In genomic region chr2:103289407-103289950, GRCm38 (mm10) we compare ENCODE assay signal across 16 mouse cellular contexts. TPM values are rescaled to one million over a fixed set of nuclear protein-coding genes. Genes with fewer than 3 reads are reported as not detected.
A peak's percentile ranks its signal among the peaks of the same experiment; 100 is the strongest.
DNase-seq lines count a peak whose midpoint lies in the region; ATAC-seq and TF ChIP-seq lines count a peak whose summit lies in the region.
"Had no signal": no experiment of that assay in that cellular context is flagged by ENCODE, and none has a peak within 500 bp of the region (broad histone marks: within the 10 kb centered on the region; RNA-seq: fewer than 3 reads in every experiment).

No protein-coding gene starts in this region.

- H3K79me2 ChIP-seq in CH12.LX (replicated peaks; ENCODE audit: control insufficient read depth, extremely low read depth, insufficient read depth, poor library complexity, severe bottlenecking) = no peaks in the 10 kb centered on the region

- no peak overlapping the region for H3K9ac ChIP-seq in intestine, embryonic 14.5 days (ENCODE audit: low read length)
- H3K9ac ChIP-seq in intestine, embryonic 16.5 days (ENCODE audit: low read depth, low read length) = no peak overlapping the region
- no peak overlapping the region for H3K9ac ChIP-seq in CH12.LX (ENCODE audit: insufficient read depth, low read depth)
- H3K9ac ChIP-seq in kidney, postnatal 0 days (ENCODE audit: low read depth, low read length) = no peak overlapping the region
- H3K9ac ChIP-seq: forebrain, embryonic 12.5 days; hindbrain, embryonic 12.5 days; intestine, embryonic 15.5 days; neural tube, embryonic 13.5 days had no signal

- no peaks in the 10 kb centered on the region for H3K27me3 ChIP-seq in intestine, embryonic 14.5 days (replicated peaks; ENCODE audit: control insufficient read depth, insufficient read depth, low read length)
- H3K27me3 ChIP-seq in intestine, embryonic 16.5 days (replicated peaks; ENCODE audit: control insufficient read depth, insufficient read depth, low read length) = no peaks in the 10 kb centered on the region
- peaks cover 4% of the 10 kb centered on the region for H3K27me3 ChIP-seq in CH12.LX (replicated peaks)
- no peaks in the 10 kb centered on the region for H3K27me3 ChIP-seq in kidney, postnatal 0 days (ENCODE audit: insufficient read depth, low read length)
- H3K27me3 ChIP-seq: hindbrain, embryonic 12.5 days; intestine, embryonic 15.5 days; neural tube, embryonic 13.5 days had no signal

- dilution Hi-C loops in CH12.LX (cut with MboI; ENCODE audit: extremely low pct_ligation_motif_present, extremely low pct_unique_long_range_greater_than_20kb, low sequenced_read_pairs) = no loop called here

- no peaks in the 10 kb centered on the region for H3K9me3 ChIP-seq in intestine, embryonic 14.5 days (ENCODE audit: control insufficient read depth, low read length)
- H3K9me3 ChIP-seq in intestine, embryonic 16.5 days (ENCODE audit: control insufficient read depth, low read length) = no peaks in the 10 kb centered on the region
- H3K9me3 ChIP-seq in CH12.LX (replicated peaks; ENCODE audit: low read length) = no peaks in the 10 kb centered on the region
- no peaks in the 10 kb centered on the region for H3K9me3 ChIP-seq in kidney, postnatal 0 days (replicated peaks; ENCODE audit: low read length)
- H3K9me3 ChIP-seq: forebrain, embryonic 12.5 days; hindbrain, embryonic 12.5 days; intestine, embryonic 15.5 days; neural tube, embryonic 13.5 days had no signal

- peak; percentile 61 for ATAC-seq in intestine, embryonic 14.5 days (replicated peaks; ENCODE audit: low FRiP score, low TSS enrichment, low read depth)
- no peak for ATAC-seq in intestine, embryonic 16.5 days
- ATAC-seq in kidney, postnatal 0 days (replicated peaks; ENCODE audit: low FRiP score, low read depth) = peak; percentile 49; the same call in 1 of the 2 replicates
- ATAC-seq: activated CD4-positive, CD25-positive, alpha-beta regulatory T cell, adult 4 months; intestine, embryonic 15.5 days had no signal

- H3K4me1 ChIP-seq in intestine, embryonic 14.5 days (replicated peaks; ENCODE audit: control insufficient read depth, insufficient read depth, low read length) = peaks cover 14% of the 10 kb centered on the region; the same call in 1 of the 2 replicates
- H3K4me1 ChIP-seq in intestine, embryonic 16.5 days (ENCODE audit: control insufficient read depth, insufficient read depth, low read length) = peaks cover 28% of the 10 kb centered on the region
- H3K4me1 ChIP-seq in CH12.LX (ENCODE audit: control insufficient read depth in 1 of 2, insufficient read depth in 2 of 2) = peaks cover 6 to 33% of the 10 kb centered on the region in 2 experiments; a peak in 3 of 4 replicates
- peaks cover 19% of the 10 kb centered on the region for H3K4me1 ChIP-seq in kidney, postnatal 0 days (replicated peaks; ENCODE audit: insufficient read depth, low read length)

- no peak for TF ChIP-seq CTCF in CH12.LX (conservative IDR thresholded peaks at IDR 0.05 in 1 of 2, IDR thresholded peaks at IDR 0.05 in 1 of 2; ENCODE audit: low read depth in 2 of 2, low read length in 2 of 2)
- TF ChIP-seq CTCF in kidney, postnatal 0 days (IDR thresholded peaks at IDR 0.05; ENCODE audit: low read depth) = no peak

- TF ChIP-seq POLR2A in CH12.LX (IDR thresholded peaks at IDR 0.05; ENCODE audit: low read depth, low read length) = no peak

- no peak overlapping the region for H3K4me2 ChIP-seq in intestine, embryonic 14.5 days (ENCODE audit: low read length)
- H3K4me2 ChIP-seq in intestine, embryonic 16.5 days (ENCODE audit: low read depth, low read length) = no peak overlapping the region
- 0 out of 2 replicates have a peak overlapping the region, but pooled peaks have one; percentile 9 for H3K4me2 ChIP-seq in CH12.LX (ENCODE audit: insufficient read depth, low read depth, poor library complexity, severe bottlenecking)
- H3K4me2 ChIP-seq in kidney, postnatal 0 days (ENCODE audit: low read length) = no peak overlapping the region
- H3K4me2 ChIP-seq: forebrain, embryonic 12.5 days; hindbrain, embryonic 12.5 days; intestine, embryonic 15.5 days; neural tube, embryonic 13.5 days had no signal

- in situ Hi-C loops in CH12.LX (cut with MboI; ENCODE audit: low pct_ligation_motif_present, low pct_unique_long_range_greater_than_20kb, low sequenced_read_pairs) = no loop called here

- no peak overlapping the region for H3K27ac ChIP-seq in intestine, embryonic 14.5 days (ENCODE audit: low read depth)
- H3K27ac ChIP-seq in intestine, embryonic 16.5 days (ENCODE audit: low read length) = no peak overlapping the region
- no peak overlapping the region for H3K27ac ChIP-seq in CH12.LX (ENCODE audit: insufficient read depth, low read depth)
- H3K27ac ChIP-seq in kidney, postnatal 0 days = no peak overlapping the region
- H3K27ac ChIP-seq: forebrain, embryonic 12.5 days; hindbrain, embryonic 12.5 days; intestine, embryonic 15.5 days; neural tube, embryonic 13.5 days had no signal

- H3K4me3 ChIP-seq in intestine, embryonic 14.5 days (ENCODE audit: low read depth, low read length) = no peak overlapping the region
- no peak overlapping the region for H3K4me3 ChIP-seq in intestine, embryonic 16.5 days (ENCODE audit: low read length)
- H3K4me3 ChIP-seq in CH12.LX (replicated peaks in 1 of 3; ENCODE audit: low read depth in 2 of 3, low read length in 2 of 3, poor library complexity in 1 of 3) = no peak overlapping the region
- no peak overlapping the region for H3K4me3 ChIP-seq in kidney, postnatal 0 days (replicated peaks; ENCODE audit: low read depth, low read length)
- H3K4me3 ChIP-seq: forebrain, embryonic 12.5 days; hindbrain, embryonic 12.5 days; intestine, embryonic 15.5 days; neural tube, embryonic 13.5 days had no signal

- no peak for DNase-seq in intestine, embryonic 14.5 days (ENCODE audit: low spot score)
- DNase-seq in A20 (ENCODE audit: low read depth, low spot score) (peak; percentile 61), CH12.LX (ENCODE audit: extremely low read depth) (peak; percentile 56)
- DNase-seq in kidney, postnatal 0 days (ENCODE audit: low spot score) = peak; percentile 49
- no peak for DNase-seq in embryo, embryonic 10.5 days (ENCODE audit: low spot score)
- no peak for DNase-seq in cerebellum, adult 8-10 months
- DNase-seq: cerebellum, postnatal 14 days; lung, postnatal 10 days had no signal

- TF ChIP-seq RAD21 in CH12.LX (IDR thresholded peaks at IDR 0.05; ENCODE audit: low read depth, low read length) = no peak

- no peak for TF ChIP-seq EP300 in CH12.LX (IDR thresholded peaks at IDR 0.05; ENCODE audit: low read length)

- WGBS in intestine, embryonic 14.5 days = 51% methylated on average over 7 of the region's 7 CpGs
- WGBS in intestine, embryonic 16.5 days = 57% methylated on average over 7 of the region's 7 CpGs
- WGBS in kidney, postnatal 0 days = 49% methylated on average over 7 of the region's 7 CpGs

- H3K36me3 ChIP-seq in intestine, embryonic 14.5 days (ENCODE audit: control insufficient read depth, insufficient read depth, low read length) = no peaks in the 10 kb centered on the region
- H3K36me3 ChIP-seq in intestine, embryonic 16.5 days (ENCODE audit: control insufficient read depth, insufficient read depth, low read length) = no peaks in the 10 kb centered on the region
- no peaks in the 10 kb centered on the region for H3K36me3 ChIP-seq in CH12.LX (replicated peaks in 1 of 2; ENCODE audit: control insufficient read depth in 1 of 2, insufficient read depth in 1 of 2, low read length in 1 of 2)
- H3K36me3 ChIP-seq in kidney, postnatal 0 days (ENCODE audit: insufficient read depth, low read length) = no peaks in the 10 kb centered on the region
- H3K36me3 ChIP-seq: forebrain, embryonic 12.5 days; hindbrain, embryonic 12.5 days; intestine, embryonic 15.5 days; neural tube, embryonic 13.5 days had no signal

TF ChIP-seq in CH12.LX, 34 proteins besides CTCF, POLR2A, EP300 and RAD21:
- TF ChIP-seq JUND (conservative IDR thresholded peaks at IDR 0.05; ENCODE audit: low read depth, low read length) = no peak
- TF ChIP-seq MAX (IDR thresholded peaks at IDR 0.05; ENCODE audit: low read length) = no peak
- peak; percentile 47 for TF ChIP-seq ETS1 (conservative IDR thresholded peaks at IDR 0.05; ENCODE audit: low read depth, low read length)
- TF ChIP-seq USF1 (IDR thresholded peaks at IDR 0.05; ENCODE audit: low read depth, low read length) = no peak
- TF ChIP-seq ELF1 (IDR thresholded peaks at IDR 0.05; ENCODE audit: low read depth, low read length) = no peak

RNA-seq across cellular contexts. Expression of gene Ehf, which starts 13.6 kb away (rescaled TPM):
- 11.2 TPM in 2 replicates for polyA plus RNA-seq in intestine, embryonic 14.5 days (2014; fragmentation: Nextera tagmentation; extraction: Ambion mirVana)
- polyA plus RNA-seq in intestine, embryonic 16.5 days (2015; fragmentation: Nextera tagmentation; extraction: Ambion mirVana) = 28.9 and 29.8 TPM in 2 replicates
- total RNA-seq in CH12.LX (2012; rRNA removed) = not detected in 2 replicates
- total RNA-seq in CH12.LX (2014; rRNA removed) = 0.31 and 0.63 TPM in 2 replicates
- polyA plus RNA-seq in CH12.LX (2012; ENCODE audit: insufficient read length, low read depth) = 0.57 and 0.64 TPM in 2 replicates
- 23.3 and 23.5 TPM in 2 replicates for polyA plus RNA-seq in kidney, postnatal 0 days (2015; fragmentation: Nextera tagmentation; extraction: Ambion mirVana)
- total RNA-seq: left cerebral cortex, adult 8-10 months; megakaryocyte-erythroid progenitor cell, adult 5-6 weeks had no signal
- polyA plus RNA-seq: activated CD4-positive, CD25-positive, alpha-beta regulatory T cell, adult 4 months; hindbrain, embryonic 12.5 days had no signal

Comparison
In these comparisons a context has a peak if more than half of its experiments do, and no peak if none do; other contexts are left out.
1. DNase-seq: peak in A20 (single experiment), CH12.LX (single experiment) and kidney, postnatal 0 days (single experiment); none in intestine, embryonic 14.5 days (single experiment), embryo, embryonic 10.5 days (single experiment) and cerebellum, adult 8-10 months (single experiment).